Mouse (Mus musculus) C2C12 (cell line): ENCODE results near the gene Fez2.

Source experiments
- CEBPB ChIP-seq: IDR thresholded peaks from one replicate; pipeline ENCODE4 v1.6.1; 2011; ENCODE audit warnings: low read depth, mild to moderate bottlenecking, control low read depth, moderate library complexity
- CTCF ChIP-seq: IDR thresholded peaks from one replicate; pipeline ENCODE4 v1.5.1; 2011; ENCODE audit not compliant: control insufficient read depth, insufficient read depth, insufficient read length
- MAX ChIP-seq: IDR thresholded peaks from one replicate; pipeline ENCODE4 v1.6.1; 2011; ENCODE audit warnings: mild to moderate bottlenecking, control low read depth
- MYOG ChIP-seq: IDR thresholded peaks from one replicate; pipeline ENCODE4 v1.6.1; 2011; ENCODE audit not compliant: control insufficient read depth, insufficient read length; ENCODE audit errors: extremely low read depth
- USF1 ChIP-seq: IDR thresholded peaks from one replicate; pipeline ENCODE4 v1.6.1; 2011; ENCODE audit warnings: low read depth, mild to moderate bottlenecking, control low read depth, moderate library complexity

DNA sequence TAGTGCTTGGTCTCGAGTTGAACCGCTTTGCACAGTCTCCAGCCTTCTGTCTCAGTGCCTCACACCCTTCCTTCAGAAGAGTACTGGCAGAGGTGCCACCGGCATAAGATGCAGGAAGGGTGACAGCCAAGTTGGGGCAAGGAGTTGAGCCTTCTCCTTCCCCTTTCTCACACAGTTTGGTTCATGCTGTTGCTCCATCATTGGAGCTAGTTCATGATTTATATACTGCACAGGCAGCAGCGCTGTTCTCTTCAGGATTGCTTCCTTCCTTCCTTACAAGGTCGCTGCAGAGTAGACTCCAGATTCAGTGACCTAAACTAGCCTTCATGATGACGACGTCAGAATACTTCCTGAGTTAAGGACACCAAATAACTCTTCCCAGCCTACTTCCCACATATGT, 51.9 kb downstream of the Fez2 start:
- TF ChIP-seq CTCF (no peak), CEBPB (no peak), MAX (no peak), USF1 (no peak), MYOG (no peak)
